Mouse (Mus musculus): ENCODE results near the gene Gm1527.
A peak's percentile ranks its signal among the peaks of the same experiment; 100 is the strongest.
"Not testable (repeated sequence)": the region's sequence is repeated elsewhere in the genome, so short reads cannot be mapped to it uniquely, and the experiment has no call there.

Gm1527 gene

GRCm38 (mm10) chr3:28892317-28892716 is at the start of gene Gm1527:
Gene Gm1527 (plus strand): TSS chr3:28892617.
- DNase-seq (ENCODE audit: low read depth), result no peak

GRCm38 (mm10) chr3:28843231-28843630 is 49.2 kb upstream of the Gm1527 start:
- DNase-seq (ENCODE audit: low read depth), result no peak

- no peak for DNase-seq (ENCODE audit: low read depth)
These were observed 45.3 kb upstream of the Gm1527 start for GRCm38 (mm10) chr3:28847115-28847514.

- not testable (repeated sequence) for DNase-seq (ENCODE audit: low read depth)
These were observed 40.2 kb upstream of the Gm1527 start for GRCm38 (mm10) chr3:28852174-28852573.

GRCm38 (mm10) chr3:28859630-28860392 is 32.6 kb upstream of the Gm1527 start:
- DNase-seq (ENCODE audit: low read depth), result not testable (repeated sequence)

GRCm38 (mm10) chr3:28896966-28897365 is 4.5 kb downstream of the Gm1527 start:
- DNase-seq (ENCODE audit: low read depth), result not testable (repeated sequence)

- no peak for DNase-seq (ENCODE audit: low read depth)
These were observed 73.5 kb downstream of the Gm1527 start for GRCm38 (mm10) chr3:28965931-28966330.

GRCm38 (mm10) chr3:28968851-28969250 is 76.4 kb downstream of the Gm1527 start:
- DNase-seq (ENCODE audit: low read depth), result peak; percentile 57

Measured in induced T-regulatory cell, adult 2 months (primary cell).